Mouse (Mus musculus) limb, embryonic 14.5 days (tissue): ENCODE results near the gene Ppp1r17. TPM values are rescaled to one million over a fixed set of nuclear protein-coding genes. Genes with fewer than 3 reads are reported as not detected.

Experiments used
- ATAC-seq: fragments of 200-750 bp; cut with Nextera tagmentation; 2 replicates; pipeline ENCODE4 v1.8.0; 2017; ENCODE audit warnings: low read depth, moderate number of reproducible peaks, moderate TSS enrichment; ENCODE audit not compliant: low FRiP score
- DNase-seq: peaks from one replicate; pipeline ENCODE4 v3.0.0-alpha.2; 2015; ENCODE audit warnings: low spot score
- H3K27ac ChIP-seq: fragments of 300-500 bp; sonication (generic); replicated peaks from 2 replicates; pipeline ENCODE4 v1.5.1; 2014; ENCODE audit warnings: low read depth, mild to moderate bottlenecking, low read length, moderate library complexity, mixed read lengths
- H3K27me3 ChIP-seq: fragments of 300-500 bp; sonication (generic); 2 replicates; pipeline ENCODE4 v1.6.1; 2014; ENCODE audit warnings: low read length, mixed read lengths; ENCODE audit not compliant: control insufficient read depth, insufficient read depth
- H3K36me3 ChIP-seq: fragments of 300-500 bp; sonication (generic); 2 replicates; pipeline ENCODE4 v1.6.1; 2014; ENCODE audit warnings: mild to moderate bottlenecking, low read length, moderate library complexity, mixed read lengths; ENCODE audit not compliant: control insufficient read depth, insufficient read depth
- H3K4me1 ChIP-seq: fragments of 300-500 bp; sonication (generic); 2 replicates; pipeline ENCODE4 v1.6.1; 2014; ENCODE audit warnings: antibody characterized with exemption, low read length, mixed read lengths; ENCODE audit not compliant: control insufficient read depth, insufficient read depth
- H3K4me2 ChIP-seq: fragments of 300-500 bp; sonication (generic); replicated peaks from 2 replicates; pipeline ENCODE4 v1.6.1; 2014; ENCODE audit warnings: low read depth, mild to moderate bottlenecking, low read length, moderate library complexity; ENCODE audit not compliant: severe bottlenecking
- H3K4me3 ChIP-seq: fragments of 300-500 bp; sonication (generic); replicated peaks from 2 replicates; pipeline ENCODE4 v1.5.1; 2014; ENCODE audit warnings: low read length
- H3K9ac ChIP-seq: fragments of 300-500 bp; sonication (generic); 2 replicates; pipeline ENCODE4 v1.6.1; 2014; ENCODE audit warnings: mild to moderate bottlenecking, low read depth, low read length, moderate library complexity; ENCODE audit not compliant: severe bottlenecking
- H3K9me3 ChIP-seq: fragments of 300-500 bp; sonication (generic); 2 replicates; pipeline ENCODE4 v1.6.1; 2016; ENCODE audit warnings: low read length; ENCODE audit not compliant: control insufficient read depth
- POLR2A ChIP-seq: fragments of 200-500 bp; IDR thresholded peaks from 2 replicates; pipeline ENCODE4 v1.8.0; 2012; ENCODE audit warnings: inconsistent platforms, mild to moderate bottlenecking, moderate library complexity, borderline replicate concordance; ENCODE audit not compliant: insufficient read depth, insufficient read length; ENCODE audit errors: extremely low read depth
- WGBS: fragments of 180-500 bp; shearing (Covaris S2); extraction: QIAGEN DNeasy Blood & Tissue Kit; methylation state at CpG from one replicate; pipeline ENCODE4 v1.1.7; 2014; 5-methylcytosine and 5-hydroxymethylcytosine counted together
- polyA plus RNA-seq, 2 experiments: library from polyadenylated mRNA; depleted of rRNA in 1 of 2; stranded (reverse) in 1 of 2; unstranded in 1 of 2; fragments of >200 nt; fragmentation: Nextera tagmentation in 1 of 2; extraction: Ambion mirVana in 1 of 2; gene quantifications; 2 replicates each; pipeline versions ENCODE4 v1.2.1 to v1.2.3; 2012 to 2014

Ppp1r17 gene
- polyA plus RNA-seq, 2 experiments = 0.03 TPM; not detected in 1

DNA sequence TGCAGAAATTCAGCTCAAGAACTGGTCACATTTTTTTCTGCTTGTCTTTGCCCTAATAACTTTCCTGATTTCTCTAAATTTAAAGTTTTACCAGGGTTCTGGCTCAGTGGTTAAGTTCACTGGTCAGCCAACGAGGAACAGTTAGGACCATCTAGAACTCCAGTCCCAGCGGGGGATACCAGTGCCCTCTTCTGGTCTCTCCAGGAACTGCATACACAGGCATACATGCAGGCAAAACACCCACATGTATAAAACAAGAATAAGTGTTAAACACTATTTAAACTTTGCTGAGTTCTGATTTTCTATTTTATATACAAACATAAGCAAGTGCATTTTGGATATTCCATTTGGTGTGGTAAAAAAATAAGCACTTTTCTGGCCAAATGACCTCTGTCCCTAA, 8.2 kb downstream of the Ppp1r17 start:
- no peak for ATAC-seq
- Histone ChIP-seq H3K4me3 (no peak overlapping the region), H3K27me3 (no peaks in the 10 kb centered on the region), H3K9me3 (no peaks in the 10 kb centered on the region), H3K4me1 (no peaks in the 10 kb centered on the region), H3K9ac (no peak overlapping the region), H3K4me2 (no peak overlapping the region), H3K27ac (no peak overlapping the region), H3K36me3 (no peaks in the 10 kb centered on the region)
- TF ChIP-seq POLR2A = no peak
- 69% methylated on average over 2 of the region's 2 CpGs for WGBS
- no peak for DNase-seq

DNA sequence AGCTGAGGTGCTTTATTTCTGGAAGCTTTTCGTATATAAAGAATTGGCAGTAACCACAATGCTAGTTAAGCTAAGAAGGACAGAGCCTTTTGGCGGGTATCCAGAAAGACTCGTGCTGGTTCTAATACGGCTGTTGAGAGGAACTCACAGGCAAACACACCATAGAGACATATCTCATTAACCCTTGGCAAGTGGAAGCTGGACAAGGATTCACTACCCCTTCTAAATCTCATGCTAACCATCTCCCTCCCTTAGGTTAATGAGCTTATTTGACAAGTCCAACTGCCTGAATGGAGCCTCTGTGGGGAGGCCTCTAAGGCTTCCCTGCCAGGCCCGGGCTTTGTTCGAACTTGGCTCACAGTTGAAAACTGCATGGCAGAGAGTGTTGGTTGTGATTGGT, 10.0 kb downstream of the Ppp1r17 start:
- DNase-seq (peak; percentile 72), ATAC-seq (no peak)
- H3K9ac ChIP-seq = no peak overlapping the region
- no peaks in the 10 kb centered on the region for H3K36me3 ChIP-seq
- no peak for TF ChIP-seq POLR2A
- H3K4me3 ChIP-seq = no peak overlapping the region
- no peaks in the 10 kb centered on the region for H3K27me3 ChIP-seq
- H3K27ac ChIP-seq = no peak overlapping the region
- H3K4me2 ChIP-seq = no peak overlapping the region
- no peaks in the 10 kb centered on the region for H3K9me3 ChIP-seq
- H3K4me1 ChIP-seq = no peaks in the 10 kb centered on the region
- WGBS = 62% methylated on average over 6 of the region's 6 CpGs

DNA sequence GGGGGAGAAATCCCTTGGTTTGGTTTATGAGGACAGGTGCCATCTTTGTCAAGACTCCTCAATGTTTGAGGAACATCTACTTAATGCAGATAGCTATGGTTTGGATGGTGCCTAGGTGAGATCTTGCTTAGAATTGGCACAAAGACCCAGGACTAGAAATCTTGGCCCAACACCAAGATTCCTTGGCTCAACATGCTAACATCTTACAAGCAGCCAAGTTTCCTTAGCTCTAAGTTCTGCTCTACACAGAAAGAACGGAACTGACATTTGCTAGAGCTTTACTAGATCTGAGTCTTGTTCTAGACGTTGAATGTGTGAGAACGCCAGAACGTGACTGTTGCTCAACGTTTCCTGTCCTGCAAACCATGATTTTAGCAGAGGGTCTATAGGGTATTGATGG, 10.7 kb downstream of the Ppp1r17 start:
- no peaks in the 10 kb centered on the region for H3K27me3 ChIP-seq
- H3K36me3 ChIP-seq = no peaks in the 10 kb centered on the region
- no peak overlapping the region for H3K27ac ChIP-seq
- H3K4me3 ChIP-seq = no peak overlapping the region
- ATAC-seq (no peak), DNase-seq (peak; percentile 54)
- H3K9ac ChIP-seq = no peak overlapping the region
- no peak for TF ChIP-seq POLR2A
- WGBS = 69% methylated on average over 5 of the region's 5 CpGs
- no peaks in the 10 kb centered on the region for H3K4me1 ChIP-seq
- H3K9me3 ChIP-seq = no peaks in the 10 kb centered on the region
- no peak overlapping the region for H3K4me2 ChIP-seq

DNA sequence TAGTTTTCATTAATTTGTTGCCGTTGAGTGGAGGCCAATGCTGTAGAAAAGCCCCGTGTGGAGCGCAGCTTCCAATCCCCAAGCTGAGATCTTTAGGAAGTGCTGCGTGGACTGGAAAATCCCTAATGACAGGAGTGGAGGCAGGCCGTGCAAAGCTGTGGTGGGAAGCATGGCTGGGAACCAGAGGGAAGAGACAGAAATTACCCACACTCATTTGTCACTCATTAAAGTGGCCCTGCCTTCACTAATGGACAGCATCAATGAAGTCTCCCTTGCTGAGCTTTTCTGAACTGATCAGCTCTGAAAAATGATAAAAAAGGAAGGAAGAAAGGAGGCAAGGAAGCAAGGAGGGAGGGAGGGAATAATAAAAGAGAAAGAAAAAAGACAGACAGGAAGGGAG, 12.7 kb downstream of the Ppp1r17 start:
- DNase-seq = no peak
- WGBS = 39% methylated on average over 5 of the region's 5 CpGs
- Histone ChIP-seq H3K4me1 (no peaks in the 10 kb centered on the region), H3K4me2 (no peak overlapping the region), H3K4me3 (no peak overlapping the region), H3K27me3 (no peaks in the 10 kb centered on the region), H3K27ac (no peak overlapping the region), H3K36me3 (no peaks in the 10 kb centered on the region), H3K9me3 (no peaks in the 10 kb centered on the region), H3K9ac (no peak overlapping the region)
- no peak for TF ChIP-seq POLR2A
- no peak for ATAC-seq

DNA sequence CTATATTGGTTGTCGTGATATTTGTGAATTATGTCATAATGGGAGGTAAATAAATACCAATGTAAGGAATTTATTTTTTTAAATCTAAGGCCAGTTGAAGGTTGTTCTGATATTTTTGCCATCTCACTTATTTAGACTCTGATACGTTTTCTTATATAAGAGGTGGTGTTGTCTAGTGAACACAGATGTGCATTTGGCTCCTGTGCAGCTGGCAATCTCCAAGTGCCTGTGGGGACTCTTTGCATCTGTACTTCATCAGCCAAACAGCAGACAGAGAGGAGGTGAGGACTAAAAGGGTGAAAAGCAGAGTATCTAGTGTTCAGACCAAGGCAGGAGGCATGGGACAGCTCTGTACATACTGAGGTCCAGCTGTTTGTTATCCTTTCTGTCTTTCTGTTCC, 14.9 kb downstream of the Ppp1r17 start:
- DNase-seq (no peak), ATAC-seq (no peak)
- Histone ChIP-seq H3K9ac (no peak overlapping the region), H3K4me2 (no peak overlapping the region), H3K36me3 (no peaks in the 10 kb centered on the region), H3K27ac (no peak overlapping the region), H3K4me3 (no peak overlapping the region), H3K9me3 (no peaks in the 10 kb centered on the region), H3K27me3 (no peaks in the 10 kb centered on the region), H3K4me1 (no peaks in the 10 kb centered on the region)
- 60% methylated on average over 2 of the region's 2 CpGs for WGBS
- no peak for TF ChIP-seq POLR2A

DNA sequence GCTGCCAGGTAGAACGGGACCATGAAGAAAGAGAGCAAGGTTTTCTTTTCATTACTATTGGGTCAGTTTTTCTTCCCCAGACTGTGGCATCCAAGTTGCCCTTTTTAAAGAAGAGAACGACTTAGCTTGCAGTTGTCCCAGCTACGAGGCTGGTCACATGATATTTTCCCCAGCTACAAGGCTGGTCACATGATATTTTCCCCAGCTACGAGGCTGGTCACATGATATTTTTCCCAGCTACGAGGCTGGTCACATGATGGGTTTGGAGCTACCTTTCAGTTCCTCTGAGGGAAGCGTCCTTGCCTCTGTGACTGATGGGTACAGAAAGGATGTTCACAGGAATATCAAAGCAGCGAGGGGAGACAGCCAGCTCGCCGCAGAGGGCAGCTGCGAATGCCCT, 17.8 kb downstream of the Ppp1r17 start:
- Histone ChIP-seq H3K27ac (no peak overlapping the region), H3K36me3 (no peaks in the 10 kb centered on the region), H3K4me3 (no peak overlapping the region), H3K9ac (no peak overlapping the region), H3K9me3 (no peaks in the 10 kb centered on the region), H3K4me1 (peaks cover 3% of the 10 kb centered on the region; the same call in 1 of the 2 replicates), H3K4me2 (no peak overlapping the region), H3K27me3 (no peaks in the 10 kb centered on the region)
- DNase-seq (no peak), ATAC-seq (no peak)
- TF ChIP-seq POLR2A = no peak
- 72% methylated on average over 10 of the region's 10 CpGs for WGBS
